9 mouse cellular contexts compared by ENCODE assay signal in the genomic region with DNA sequence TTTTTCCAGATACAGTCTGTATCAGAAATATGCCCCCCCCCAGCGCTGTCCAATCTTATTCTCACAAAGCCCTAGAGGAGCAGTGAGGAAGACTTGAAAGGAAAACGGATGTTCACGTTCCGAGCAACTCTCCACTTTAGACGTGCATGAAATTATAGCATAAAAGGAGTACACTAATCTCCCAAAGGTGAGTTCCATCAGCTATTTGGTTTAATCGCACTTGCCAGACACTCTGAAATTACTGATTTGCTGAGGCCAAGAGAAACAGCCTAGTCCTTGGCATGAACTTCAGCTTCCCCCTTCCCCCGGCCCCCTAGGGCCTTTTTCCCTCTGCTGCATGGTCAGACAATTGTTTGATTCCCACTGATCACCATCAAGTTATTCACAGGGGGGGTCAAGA. TPM values are rescaled to one million over a fixed set of nuclear protein-coding genes. Genes with fewer than 3 reads are reported as not detected.
DNase-seq lines count a peak whose midpoint lies in the region; ATAC-seq and TF ChIP-seq lines count a peak whose summit lies in the region.
"Had no signal": no experiment of that assay in that cellular context is flagged by ENCODE, and none has a peak within 500 bp of the region (broad histone marks: within the 10 kb centered on the region; RNA-seq: fewer than 3 reads in every experiment).

No protein-coding gene starts in this region.

- H3K9me3 ChIP-seq in embryonic facial prominence, embryonic 10.5 days, result no peaks in the 10 kb centered on the region
- no peaks in the 10 kb centered on the region for H3K9me3 ChIP-seq in intestine, embryonic 16.5 days (ENCODE audit: control insufficient read depth, low read length)
- no peaks in the 10 kb centered on the region for H3K9me3 ChIP-seq in neural tube, embryonic 12.5 days

- DNase-seq in left cerebral cortex, adult 2 months (ENCODE audit: extremely low spot score in 1 of 2, low spot score in 2 of 2), result no peak
- no peak for DNase-seq in left cerebral cortex, postnatal 36 days (ENCODE audit: low spot score in 2 of 2)
- DNase-seq in embryonic facial prominence, embryonic 10.5 days (ENCODE audit: low spot score), result no peak
- DNase-seq in cerebellum, postnatal 36 days, result no peak
- no peak for DNase-seq in frontal cortex, postnatal 36 days (ENCODE audit: low spot score in 2 of 2)
- DNase-seq: adrenal gland, postnatal 36 days had no signal

- no peak overlapping the region for H3K27ac ChIP-seq in left cerebral cortex, adult 2 months
- H3K27ac ChIP-seq in embryonic facial prominence, embryonic 10.5 days (replicated peaks), result 0 out of 2 replicates have a peak overlapping the region, but pooled peaks have one; percentile 92
- no peak overlapping the region for H3K27ac ChIP-seq in intestine, embryonic 16.5 days (ENCODE audit: low read length)
- no peak overlapping the region for H3K27ac ChIP-seq in neural tube, embryonic 12.5 days

- peak overlapping the region; percentile 96 for H3K9ac ChIP-seq in intestine, embryonic 16.5 days (ENCODE audit: low read depth, low read length)
- peak overlapping the region; percentile 97 for H3K9ac ChIP-seq in neural tube, embryonic 12.5 days

- peaks cover 25% of the 10 kb centered on the region for H3K36me3 ChIP-seq in embryonic facial prominence, embryonic 10.5 days (replicated peaks)
- H3K36me3 ChIP-seq in intestine, embryonic 16.5 days (ENCODE audit: control insufficient read depth, insufficient read depth, low read length), result no peaks in the 10 kb centered on the region
- H3K36me3 ChIP-seq in neural tube, embryonic 12.5 days, result no peaks in the 10 kb centered on the region; the same call in 1 of the 2 replicates

- no peak for ATAC-seq in intestine, embryonic 16.5 days
- ATAC-seq in neural tube, embryonic 12.5 days (ENCODE audit: low FRiP score, low read depth), result no peak
- no peak for ATAC-seq in inflammation-experienced regulatory T-cells, adult 6 months

- H3K4me3 ChIP-seq in left cerebral cortex, adult 2 months, result peak overlapping the region; percentile 91
- peak overlapping the region; percentile 99 for H3K4me3 ChIP-seq in embryonic facial prominence, embryonic 10.5 days
- H3K4me3 ChIP-seq in intestine, embryonic 16.5 days (ENCODE audit: low read length), result peak overlapping the region; percentile 98
- peak overlapping the region; percentile 96 for H3K4me3 ChIP-seq in neural tube, embryonic 12.5 days

- peaks cover 34% of the 10 kb centered on the region for H3K4me1 ChIP-seq in embryonic facial prominence, embryonic 10.5 days
- peaks cover 25% of the 10 kb centered on the region for H3K4me1 ChIP-seq in intestine, embryonic 16.5 days (ENCODE audit: control insufficient read depth, insufficient read depth, low read length)
- peaks cover 34% of the 10 kb centered on the region for H3K4me1 ChIP-seq in neural tube, embryonic 12.5 days

- peak overlapping the region; percentile 92 for H3K4me2 ChIP-seq in intestine, embryonic 16.5 days (ENCODE audit: low read depth, low read length)
- peak overlapping the region; percentile 84 for H3K4me2 ChIP-seq in neural tube, embryonic 12.5 days (replicated peaks)

- intact Hi-C loops in left cerebral cortex, adult 2 months (cut with DNase I), result no loop called here
- intact Hi-C loops in left cerebral cortex, postnatal 36 days (cut with DNase I), result no loop called here

- no peaks in the 10 kb centered on the region for H3K27me3 ChIP-seq in embryonic facial prominence, embryonic 10.5 days (replicated peaks; ENCODE audit: low read depth, poor library complexity, severe bottlenecking)
- H3K27me3 ChIP-seq in intestine, embryonic 16.5 days (replicated peaks; ENCODE audit: control insufficient read depth, insufficient read depth, low read length), result no peaks in the 10 kb centered on the region
- H3K27me3 ChIP-seq in neural tube, embryonic 12.5 days (replicated peaks), result no peaks in the 10 kb centered on the region

- 10% methylated on average over 7 of the region's 7 CpGs for WGBS in embryonic facial prominence, embryonic 10.5 days
- WGBS in intestine, embryonic 16.5 days, result 4% methylated on average over 7 of the region's 7 CpGs
- WGBS in neural tube, embryonic 12.5 days, result 5% methylated on average over 7 of the region's 7 CpGs

- TF ChIP-seq CTCF in left cerebral cortex, adult 2 months (IDR thresholded peaks at IDR 0.05), result no peak

RNA-seq across cellular contexts. Expression of a gene that starts 55.4 kb away (rescaled TPM):
- total RNA-seq in left cerebral cortex, adult 2 months (2021), result 100 to 1,000 TPM; 167 to 182 TPM
- total RNA-seq in left cerebral cortex, postnatal 36 days (2021), result 100 to 1,000 TPM; 134 to 175 TPM
- 29.2 and 31.6 TPM in 2 replicates for polyA plus RNA-seq in embryonic facial prominence, embryonic 10.5 days (2016; fragmentation: Nextera tagmentation; extraction: Ambion mirVana)
- 16.1 and 19.1 TPM in 2 replicates for polyA plus RNA-seq in intestine, embryonic 16.5 days (2015; fragmentation: Nextera tagmentation; extraction: Ambion mirVana)
- polyA plus RNA-seq in neural tube, embryonic 12.5 days (2016; fragmentation: Nextera tagmentation; extraction: Ambion mirVana), result 34.7 and 38.8 TPM in 2 replicates
- polyA plus RNA-seq in inflammation-experienced regulatory T-cells, adult 6 months (2017; shearing (Covaris generic)), result 10 to 100 TPM; 27.3 to 48.2 (median 47.7) TPM

RNA-seq across cellular contexts. Expression of a gene that starts 56.2 kb away (rescaled TPM):
- not detected for total RNA-seq in left cerebral cortex, adult 2 months (2021)
- not detected for total RNA-seq in left cerebral cortex, postnatal 36 days (2021)
- polyA plus RNA-seq in embryonic facial prominence, embryonic 10.5 days (2016; fragmentation: Nextera tagmentation; extraction: Ambion mirVana), result not detected in 2 replicates
- polyA plus RNA-seq in intestine, embryonic 16.5 days (2015; fragmentation: Nextera tagmentation; extraction: Ambion mirVana), result not detected in 2 replicates
- not detected in 2 replicates for polyA plus RNA-seq in neural tube, embryonic 12.5 days (2016; fragmentation: Nextera tagmentation; extraction: Ambion mirVana)
- not detected for polyA plus RNA-seq in inflammation-experienced regulatory T-cells, adult 6 months (2017; shearing (Covaris generic))
- total RNA-seq: adrenal gland, postnatal 36 days had no signal
